Comparison of ENCODE assay signal across 9 mouse cellular contexts in the genomic region with DNA sequence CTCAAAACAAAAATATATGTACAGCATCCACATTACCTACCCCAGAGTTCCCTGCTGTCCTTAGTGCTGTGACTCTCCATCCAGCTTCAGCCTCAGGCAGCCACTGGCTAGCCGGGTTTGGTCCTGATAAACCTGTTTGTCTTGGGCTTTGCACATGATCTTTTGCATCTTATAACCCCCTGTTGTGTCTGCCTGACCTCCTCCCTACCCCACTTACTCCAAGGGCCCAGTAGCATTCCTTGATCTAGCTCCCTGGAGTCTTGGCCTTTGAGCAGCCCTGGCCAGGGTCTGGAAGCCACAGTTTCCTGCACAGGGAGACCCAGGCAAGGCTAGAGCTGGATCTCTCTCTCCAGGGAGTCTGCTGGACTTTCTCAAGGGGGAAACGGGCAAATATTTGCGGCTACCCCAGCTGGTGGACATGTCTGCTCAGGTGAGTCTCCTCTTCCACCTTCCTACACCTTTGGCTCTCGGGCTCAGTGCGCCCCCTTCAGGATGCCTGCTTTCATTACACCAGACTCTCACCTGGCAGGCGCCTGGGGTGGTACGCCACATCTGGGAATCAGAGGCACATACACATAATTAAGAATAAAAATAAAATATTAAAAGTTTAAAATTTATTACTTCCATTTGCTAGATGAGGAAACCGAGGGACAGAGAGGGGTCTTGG. TPM values are rescaled to one million over a fixed set of nuclear protein-coding genes. Genes with fewer than 3 reads are reported as not detected.
DNase-seq lines count a peak whose midpoint lies in the region; ATAC-seq and TF ChIP-seq lines count a peak whose summit lies in the region.
"Had no signal": no experiment of that assay in that cellular context is flagged by ENCODE, and none has a peak within 500 bp of the region (broad histone marks: within the 10 kb centered on the region; RNA-seq: fewer than 3 reads in every experiment).

No protein-coding gene starts in this region.

- H3K4me2 ChIP-seq in stomach, postnatal 0 days (replicated peaks; ENCODE audit: low read depth), result no peak overlapping the region
- H3K4me2 ChIP-seq: embryonic facial prominence, embryonic 12.5 days had no signal

- no peak for TF ChIP-seq EP300 in stomach, postnatal 0 days (optimal IDR thresholded peaks at IDR 0.05)

- WGBS in stomach, postnatal 0 days, result 61% methylated on average over 8 of the region's 8 CpGs

- H3K9me3 ChIP-seq in stomach, postnatal 0 days (ENCODE audit: control insufficient read depth, low read length), result no peaks in the 10 kb centered on the region
- H3K9me3 ChIP-seq: embryonic facial prominence, embryonic 12.5 days had no signal

- intact Hi-C loops in heart, postnatal 25 days (cut with DNase I), result no loop called here

- peaks cover 30% of the 10 kb centered on the region for H3K36me3 ChIP-seq in stomach, postnatal 0 days (ENCODE audit: control insufficient read depth, insufficient read depth, low read length)

- peak; percentile 76 for TF ChIP-seq CTCF in stomach, postnatal 0 days (IDR thresholded peaks at IDR 0.05; ENCODE audit: low read depth)

- no peak overlapping the region for H3K4me3 ChIP-seq in stomach, postnatal 0 days (ENCODE audit: low read depth, low read length)
- H3K4me3 ChIP-seq: embryonic facial prominence, embryonic 12.5 days had no signal

- no peak for ATAC-seq in stomach, postnatal 0 days (ENCODE audit: low FRiP score, low TSS enrichment)

- H3K9ac ChIP-seq in stomach, postnatal 0 days (ENCODE audit: low read length), result no peak overlapping the region
- H3K9ac ChIP-seq: embryonic facial prominence, embryonic 12.5 days had no signal

- no peaks in the 10 kb centered on the region for H3K27me3 ChIP-seq in stomach, postnatal 0 days (ENCODE audit: control insufficient read depth, insufficient read depth, low read length)
- H3K27me3 ChIP-seq: embryonic facial prominence, embryonic 12.5 days had no signal

- H3K27ac ChIP-seq in stomach, postnatal 0 days (replicated peaks), result no peak overlapping the region

- peaks cover 7% of the 10 kb centered on the region; the same call in 1 of the 2 replicates for H3K4me1 ChIP-seq in stomach, postnatal 0 days (replicated peaks; ENCODE audit: control insufficient read depth, insufficient read depth)

- peak; percentile 36 for DNase-seq in cerebellum, adult 9-10 months
- DNase-seq in cerebellum, postnatal 10 days, result no peak
- peak; percentile 48 for DNase-seq in ovary, postnatal 14 days (ENCODE audit: low spot score)
- DNase-seq in ovary, postnatal 36 days (ENCODE audit: low spot score), result no peak
- DNase-seq in kidney, adult 9 months, result peak; percentile 42
- DNase-seq in stomach, postnatal 0 days (ENCODE audit: low spot score), result peak; percentile 70
- no peak for DNase-seq in ovary, adult 18-20 months (ENCODE audit: low spot score)
- DNase-seq in heart, postnatal 25 days (ENCODE audit: low spot score), result no peak

RNA-seq across cellular contexts. Expression of gene Src, which starts 50.0 kb away (rescaled TPM):
- 12.0 and 12.9 TPM in 2 replicates for polyA plus RNA-seq in stomach, postnatal 0 days (2015; fragmentation: Nextera tagmentation; extraction: Ambion mirVana)
- total RNA-seq in heart, postnatal 25 days (2021), result 1 to 10 TPM; 2.9 to 5.1 TPM

Comparison
In these comparisons a context has a peak if more than half of its experiments do, and no peak if none do; other contexts are left out.
1. DNase-seq: peak in cerebellum, adult 9-10 months (single experiment), ovary, postnatal 14 days (single experiment), kidney, adult 9 months (single experiment) and stomach, postnatal 0 days (single experiment); none in cerebellum, postnatal 10 days (0 of 2), ovary, postnatal 36 days (single experiment), ovary, adult 18-20 months (single experiment) and heart, postnatal 25 days (single experiment).